Mouse (Mus musculus): ENCODE measurements at regions not wholly inside any gene's neighbourhood (a gene's known extent, or its start where the extent isn't known, plus 50 kb on each side); places are given as distances from the start of the nearest gene placed in this dataset.

DNA sequence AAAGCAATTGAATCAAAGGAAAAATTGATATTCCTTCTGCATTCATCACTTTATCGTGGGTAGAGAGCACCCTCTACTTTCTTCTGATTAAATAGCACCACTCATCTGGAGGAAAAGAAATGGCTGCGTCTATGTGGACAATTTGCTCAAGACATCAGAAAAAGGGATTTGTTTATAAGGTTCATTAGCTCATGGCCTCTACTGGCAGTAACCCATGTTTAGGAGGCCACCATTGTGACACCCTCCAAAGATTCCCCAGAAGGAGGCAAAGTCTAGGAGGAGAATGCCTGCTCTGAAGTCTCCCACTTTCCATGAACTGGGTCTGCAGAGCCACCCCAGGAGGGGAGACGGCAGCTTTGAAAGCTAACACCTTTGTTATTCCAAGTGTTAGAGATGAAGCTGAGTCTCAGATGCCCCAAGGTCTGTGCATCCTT, 147.2 kb upstream of the Plscr5 start:
- DNase-seq (ENCODE audit: low spot score in 2 of 2): peak; percentile 18 to 23

DNA sequence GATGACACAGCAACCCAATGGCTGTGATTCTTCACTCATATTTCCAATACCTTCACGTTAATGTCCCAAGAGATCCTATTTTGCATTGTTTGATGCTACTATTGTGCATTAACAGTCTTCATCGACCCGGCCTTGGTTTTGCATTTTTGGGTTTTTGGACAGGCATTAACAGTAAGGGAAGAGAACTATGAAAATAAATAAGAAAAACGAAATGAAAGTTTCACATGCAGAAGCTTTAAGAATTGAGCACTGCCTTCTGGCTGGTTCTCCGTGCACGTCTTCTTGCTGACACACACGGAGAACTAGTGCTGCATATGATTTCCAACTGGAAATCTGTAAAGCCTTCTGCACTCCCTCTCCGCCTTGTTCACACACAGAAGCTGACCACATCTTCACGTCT, 148.6 kb upstream of the Plscr5 start:
- no peak for DNase-seq (ENCODE audit: low spot score in 2 of 2)

DNA sequence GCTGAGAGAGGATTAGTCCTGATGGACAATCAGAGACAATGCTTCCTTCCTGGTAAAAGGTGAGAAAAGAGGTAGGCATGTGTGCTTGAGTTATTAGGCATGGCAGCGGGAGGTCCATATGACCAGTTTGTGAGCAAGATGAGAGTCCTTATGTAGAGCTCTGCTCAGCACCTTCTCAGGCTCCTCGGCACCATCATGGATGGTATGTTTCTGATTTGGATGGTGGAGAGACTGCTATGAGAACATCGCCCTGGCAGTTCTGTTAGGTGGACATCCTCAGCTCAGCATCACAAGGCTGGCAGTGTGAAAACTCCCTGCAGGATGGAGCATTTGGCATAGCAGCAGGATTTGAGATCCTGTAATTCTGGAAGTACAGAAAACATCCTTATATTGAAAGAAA, 176.2 kb upstream of the Plscr5 start:
- no peak for DNase-seq (ENCODE audit: low spot score in 2 of 2)

DNA sequence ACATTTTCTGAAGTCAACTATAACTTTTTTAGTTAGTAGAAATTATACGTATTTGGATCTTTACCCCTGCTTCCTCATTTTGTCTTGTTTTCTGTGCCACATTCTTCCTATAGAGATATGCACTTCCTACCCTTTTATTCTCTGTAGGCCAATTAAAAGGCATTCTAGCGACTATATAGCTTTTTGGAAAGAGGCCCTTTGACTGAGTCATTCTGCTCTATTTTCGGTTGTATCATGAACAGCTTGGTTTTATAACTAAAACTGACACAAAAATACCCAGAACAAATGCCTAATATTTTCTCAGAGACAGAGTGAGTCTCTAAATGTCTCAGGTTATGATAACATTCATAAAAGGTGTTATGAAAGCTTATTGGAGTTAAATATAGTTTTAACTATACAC, 176.8 kb upstream of the Plscr5 start:
- DNase-seq (ENCODE audit: low spot score in 2 of 2): no peak

DNA sequence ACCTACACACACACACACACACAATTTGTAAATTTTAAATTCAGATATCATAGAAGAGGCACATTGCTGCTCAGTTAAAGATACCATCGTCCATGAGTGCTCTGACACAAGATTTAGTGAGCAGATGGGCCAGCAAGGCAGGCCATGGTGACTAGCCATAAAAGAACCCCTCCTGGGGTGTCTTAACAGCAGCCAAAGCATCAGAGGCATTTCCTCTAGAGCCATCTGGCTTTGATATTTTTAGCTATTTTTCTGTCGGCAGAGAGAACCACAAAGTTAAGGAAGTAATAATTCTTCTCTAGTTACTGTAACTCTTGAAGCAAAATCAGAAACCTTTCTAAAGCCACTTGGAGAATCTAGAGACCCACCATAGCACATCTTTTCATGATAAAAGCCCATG, 204.5 kb upstream of the Plscr5 start:
- DNase-seq (ENCODE audit: low spot score in 2 of 2): no peak

DNA sequence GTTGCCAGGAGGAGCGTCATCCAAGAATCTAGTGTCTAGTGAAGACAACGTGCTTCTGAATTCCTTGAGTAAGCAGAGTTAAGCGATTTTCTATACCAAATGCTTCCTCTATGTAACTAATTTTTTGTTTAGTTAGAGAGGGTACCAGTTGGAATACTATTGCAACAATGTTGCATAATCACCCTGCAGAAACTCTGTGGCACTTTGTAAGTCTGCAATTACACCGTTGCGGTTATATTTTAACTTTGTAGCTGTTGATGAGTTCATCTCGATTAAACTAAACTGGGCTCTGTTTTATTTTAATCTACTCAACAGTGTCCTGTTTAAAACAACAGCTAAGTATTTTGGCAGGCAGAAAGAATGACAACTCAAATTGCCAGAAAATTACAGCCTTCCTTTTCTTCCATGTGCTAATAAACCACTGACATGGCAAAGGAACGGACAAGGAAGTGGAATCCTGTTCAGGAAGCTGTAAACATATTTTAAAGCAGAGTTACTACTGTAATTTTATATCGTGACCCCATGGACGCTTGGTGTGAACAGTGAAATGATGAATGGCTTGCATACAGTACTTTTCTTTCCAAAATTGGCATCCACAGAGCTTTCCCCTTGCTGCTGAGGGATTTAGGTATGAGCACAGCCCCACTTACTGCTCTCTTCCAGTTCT, 210.6 kb upstream of the Plscr5 start:
- DNase-seq (ENCODE audit: low spot score in 2 of 2): no peak

DNA sequence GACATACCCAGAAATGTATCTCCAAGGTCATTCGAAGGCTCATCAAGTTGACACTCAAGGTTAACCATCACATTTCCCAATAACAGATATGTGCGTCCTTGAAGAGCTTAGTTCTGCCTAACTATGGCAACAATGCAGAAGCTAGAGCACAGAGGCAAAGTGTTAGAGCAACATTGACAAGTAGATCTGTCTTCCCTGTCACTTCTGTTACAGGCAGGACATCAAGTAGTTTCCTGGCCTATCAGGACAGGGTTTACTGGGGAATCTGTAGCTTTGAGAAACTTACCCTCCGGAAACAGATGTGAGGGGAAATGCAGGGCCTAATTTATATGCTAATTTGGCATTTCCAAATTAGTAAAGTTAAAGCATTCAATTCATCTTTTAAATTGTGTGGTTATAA, 211.2 kb upstream of the Plscr5 start:
- DNase-seq (ENCODE audit: low spot score in 2 of 2): no peak

DNA sequence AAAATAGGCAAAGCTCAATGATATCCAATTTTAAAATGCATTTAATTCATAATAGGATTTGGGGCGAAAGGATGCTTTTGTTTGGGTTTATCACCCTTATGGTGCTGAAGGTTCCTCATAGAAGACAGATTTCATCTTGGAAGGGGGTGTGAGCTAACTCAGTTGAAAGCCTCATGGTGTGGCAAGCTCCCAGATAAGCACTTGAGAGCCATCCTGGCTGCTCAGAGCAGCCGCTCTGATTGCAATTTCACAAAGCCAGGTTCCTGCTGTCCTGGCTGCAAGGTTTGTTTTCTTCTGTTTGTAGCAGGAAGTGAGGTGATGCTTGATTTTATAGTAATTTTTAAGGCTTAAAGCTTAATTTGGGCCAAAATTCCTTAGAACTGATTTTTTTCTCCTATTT, 228.7 kb upstream of the Plscr5 start:
- no peak for DNase-seq (ENCODE audit: low spot score in 2 of 2)

DNA sequence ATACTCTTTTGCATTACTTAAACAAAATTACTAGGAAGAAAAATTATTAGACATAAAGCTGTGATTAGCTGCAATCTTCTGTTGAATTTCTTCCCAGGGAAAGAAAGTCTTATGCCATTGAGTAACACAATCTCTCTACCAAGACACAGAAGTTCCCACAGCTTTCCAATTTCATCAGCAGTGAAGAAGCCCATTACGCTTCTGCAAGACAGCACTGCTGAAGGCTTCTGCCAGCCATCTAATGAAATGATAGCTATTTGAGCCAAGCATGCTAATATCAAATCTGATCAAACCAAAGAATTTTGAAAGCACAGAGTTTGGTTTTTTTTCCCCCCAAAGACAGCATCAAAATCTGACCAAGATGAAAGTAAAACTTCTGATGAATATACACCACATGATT, 230.0 kb upstream of the Plscr5 start:
- DNase-seq (ENCODE audit: low spot score in 2 of 2): no peak

DNA sequence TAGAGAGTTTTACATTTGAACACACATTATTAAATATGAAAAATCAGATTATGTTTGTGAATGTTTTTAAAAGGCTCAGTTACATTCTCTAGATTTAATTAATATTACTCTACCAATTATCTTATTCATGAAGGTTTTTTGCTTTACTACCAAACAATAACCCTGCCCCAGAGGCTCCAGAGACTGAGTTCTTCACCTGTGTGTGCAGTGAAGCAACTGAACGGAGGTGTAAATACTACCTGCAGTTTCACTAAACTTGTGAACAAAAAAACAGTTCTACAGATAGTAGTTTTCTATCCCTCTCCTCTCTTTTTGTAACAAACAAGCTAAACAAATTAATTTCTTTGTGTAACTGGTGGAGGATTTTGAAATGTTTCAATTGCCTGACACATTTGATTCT, 231.1 kb upstream of the Plscr5 start:
- DNase-seq (ENCODE audit: low spot score in 2 of 2): no peak

DNA sequence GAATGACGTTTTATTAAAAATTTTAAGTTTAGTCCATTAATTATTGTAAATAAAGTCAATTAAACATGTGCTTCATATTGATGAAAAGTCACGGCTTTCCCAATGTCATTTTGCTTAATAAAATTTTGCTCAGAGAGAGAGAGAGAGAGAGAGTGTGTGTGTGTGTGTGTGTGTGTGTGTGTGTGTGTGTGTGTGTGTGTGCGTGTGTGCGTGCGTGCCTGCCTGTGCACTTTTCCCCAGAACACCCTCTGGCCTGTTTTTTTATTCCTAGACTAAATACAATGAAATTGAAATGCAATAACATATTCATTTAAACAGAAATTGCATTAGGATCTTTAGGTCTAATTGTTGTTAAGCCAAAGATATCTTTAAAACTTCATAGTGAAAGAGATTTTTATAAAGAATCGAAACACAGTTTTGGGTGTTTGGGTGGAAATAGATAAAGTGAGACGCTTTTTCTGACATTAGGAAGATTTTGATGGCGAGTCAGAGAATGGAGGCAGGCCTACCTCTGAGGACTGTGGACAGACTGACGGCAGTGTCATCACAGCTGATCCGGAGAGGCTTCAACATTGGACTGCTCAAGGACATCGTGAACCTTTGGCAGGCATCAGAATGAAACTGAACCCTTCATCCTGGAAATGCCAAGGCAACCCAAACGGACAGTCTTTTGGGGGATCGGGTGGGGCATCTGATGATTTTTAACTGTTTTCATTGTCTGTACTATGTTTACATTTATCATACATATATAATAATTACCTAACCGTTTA, 232.0 kb upstream of the Plscr5 start:
- no peak for DNase-seq (ENCODE audit: low spot score in 2 of 2)

DNA sequence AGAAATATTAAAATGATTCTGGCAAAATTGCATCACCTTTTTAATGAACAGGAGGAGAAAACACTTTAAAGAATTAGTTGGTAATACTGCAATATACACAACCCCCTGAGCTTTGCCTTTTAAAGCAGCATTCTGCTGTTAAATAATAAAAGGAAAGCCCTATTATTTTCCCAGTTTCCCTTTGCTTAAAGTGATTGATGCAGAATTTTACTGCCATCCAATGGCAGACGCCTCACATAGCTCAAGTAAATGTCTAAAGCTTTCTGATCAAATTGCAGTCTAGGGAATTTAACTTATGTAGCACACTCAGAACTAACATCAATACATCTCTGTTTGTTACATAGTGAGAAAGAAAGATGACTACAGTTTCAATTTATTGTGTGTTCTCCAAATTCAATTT, 233.1 kb upstream of the Plscr5 start:
- no peak for DNase-seq (ENCODE audit: low spot score in 2 of 2)

DNA sequence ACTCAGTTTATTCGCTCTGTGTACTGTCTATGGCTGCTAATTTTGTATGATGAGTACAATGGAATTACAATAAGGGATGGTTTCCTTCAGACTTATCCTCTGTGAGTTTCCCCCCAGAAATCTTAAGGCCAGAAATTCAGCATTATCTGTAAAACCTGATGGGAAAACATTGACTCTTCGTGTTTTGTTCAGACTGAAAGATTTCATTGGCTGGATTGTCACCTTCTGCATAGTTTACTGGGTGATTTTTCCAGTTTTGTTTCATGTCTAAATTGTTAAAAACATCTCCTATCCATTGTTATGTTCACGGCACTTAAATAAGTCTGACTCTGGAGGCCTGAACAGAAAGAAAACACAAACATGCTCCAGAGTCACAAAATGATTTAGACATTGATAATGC, 233.7 kb upstream of the Plscr5 start:
- DNase-seq (ENCODE audit: low spot score in 2 of 2): no peak

DNA sequence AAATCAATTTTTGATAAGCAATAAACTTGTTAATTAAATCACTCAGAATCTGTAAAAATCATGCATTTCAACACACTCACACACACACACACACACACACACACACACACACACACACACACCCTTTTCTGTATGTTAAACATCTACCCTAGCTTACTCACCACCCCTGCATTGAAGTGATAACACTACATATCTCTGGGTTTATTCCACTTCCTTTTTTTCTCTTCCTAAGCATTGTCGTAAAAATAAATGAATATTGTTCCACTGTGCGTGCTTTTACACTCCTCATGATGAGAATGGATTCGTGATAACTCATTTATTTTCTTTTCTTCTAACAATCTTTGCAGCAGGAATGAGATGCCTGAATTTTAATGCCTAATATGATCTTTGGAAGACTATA, 234.3 kb upstream of the Plscr5 start:
- no peak for DNase-seq (ENCODE audit: low spot score in 2 of 2)

DNA sequence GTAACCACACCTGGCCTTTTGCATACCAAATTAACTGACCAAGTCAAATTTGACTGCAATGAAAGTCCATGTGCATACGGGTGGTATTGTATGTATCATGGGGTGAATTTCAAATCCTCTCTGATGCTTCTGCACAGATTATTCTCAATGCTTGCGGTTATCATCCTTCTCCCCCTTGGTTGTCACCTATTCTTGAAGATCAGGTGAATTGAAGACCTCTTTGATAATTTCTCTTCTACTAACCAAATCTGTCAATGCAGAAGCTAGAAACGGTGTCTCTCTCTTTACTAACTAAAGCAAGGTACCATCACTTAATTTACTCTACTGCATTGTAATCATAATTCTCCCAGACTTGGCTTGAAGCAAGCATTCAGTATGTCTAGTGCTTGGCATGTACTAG, 235.7 kb upstream of the Plscr5 start:
- DNase-seq (ENCODE audit: low spot score in 2 of 2): no peak

DNA sequence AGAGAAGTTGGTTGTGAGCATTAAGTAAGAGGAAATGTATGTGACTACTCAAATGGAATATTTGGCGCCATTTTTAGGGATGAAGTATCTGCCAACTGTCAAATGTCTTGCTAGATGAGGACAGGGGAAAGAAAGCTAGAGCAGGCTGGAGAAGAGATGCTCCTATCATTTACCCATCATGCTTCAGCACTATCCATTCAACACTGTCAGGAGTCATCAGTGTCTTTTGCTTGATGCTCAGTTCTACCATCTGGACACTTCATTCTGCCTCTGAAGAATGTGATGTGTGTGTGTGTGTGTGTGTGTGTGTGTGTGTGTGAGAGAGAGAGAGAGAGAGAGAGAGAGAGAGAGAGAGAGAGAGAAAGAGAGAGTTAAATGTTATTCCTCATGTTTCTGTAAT, 244.0 kb upstream of the Plscr5 start:
- DNase-seq (ENCODE audit: low spot score in 2 of 2): no peak

DNA sequence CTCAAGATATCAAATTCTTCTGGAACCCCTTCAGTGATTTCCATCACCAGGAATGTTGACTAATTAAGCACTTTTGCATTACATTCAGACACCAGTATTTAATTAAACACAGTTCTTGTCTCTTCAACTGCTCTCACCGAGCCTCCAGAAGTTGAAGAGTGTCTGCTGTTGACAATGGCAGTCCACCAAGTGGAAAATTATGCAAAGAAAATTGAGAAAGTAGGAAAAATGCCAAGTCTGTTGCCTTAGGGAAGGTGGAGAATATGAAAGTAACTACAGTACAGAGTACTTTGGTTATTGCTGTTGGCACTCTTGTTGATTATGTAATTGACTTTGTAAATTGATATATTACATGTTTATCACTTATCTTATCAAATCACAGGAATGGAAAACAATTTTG, 250.7 kb upstream of the Plscr5 start:
- no peak for DNase-seq (ENCODE audit: low spot score in 2 of 2)

DNA sequence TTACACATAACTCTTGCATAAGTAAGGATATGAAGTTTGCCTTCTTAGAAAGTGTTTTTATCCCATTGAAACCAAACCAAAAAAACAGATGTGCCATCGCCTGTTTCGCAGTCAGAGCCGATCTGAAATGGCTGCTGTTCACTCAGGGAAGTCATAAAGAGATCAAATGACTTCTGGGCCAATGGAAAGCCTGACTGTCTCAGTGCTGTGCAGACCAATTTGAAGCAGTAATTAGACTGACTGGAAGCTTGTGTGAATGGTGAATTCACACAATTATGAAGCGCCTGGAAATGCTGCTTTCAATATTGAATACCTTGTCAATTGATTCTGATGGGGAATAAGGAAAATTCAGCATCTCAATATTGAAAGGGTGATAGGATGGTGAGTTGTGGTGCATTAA, 254.0 kb upstream of the Plscr5 start:
- DNase-seq (ENCODE audit: low spot score in 2 of 2): no peak

DNA sequence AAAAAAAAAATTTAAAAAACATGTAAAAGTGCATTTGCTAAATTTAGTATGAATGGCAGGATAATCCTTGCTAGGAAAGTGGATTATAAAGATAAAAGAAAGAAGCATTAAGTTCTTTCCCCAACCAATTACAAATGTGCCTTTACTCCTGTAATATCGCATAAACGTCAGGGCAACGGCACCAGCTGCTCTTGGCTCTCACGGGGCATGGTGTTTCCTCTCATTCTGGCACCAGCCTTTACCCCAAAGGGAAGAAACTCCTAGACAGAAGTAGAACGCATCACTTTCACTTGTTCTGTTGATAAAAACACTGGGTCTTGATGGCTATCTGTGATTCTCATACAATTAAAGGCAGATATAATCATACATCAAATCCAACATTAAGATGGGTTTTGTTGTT, 288.7 kb upstream of the Plscr5 start:
- DNase-seq (ENCODE audit: low spot score in 2 of 2): no peak

DNA sequence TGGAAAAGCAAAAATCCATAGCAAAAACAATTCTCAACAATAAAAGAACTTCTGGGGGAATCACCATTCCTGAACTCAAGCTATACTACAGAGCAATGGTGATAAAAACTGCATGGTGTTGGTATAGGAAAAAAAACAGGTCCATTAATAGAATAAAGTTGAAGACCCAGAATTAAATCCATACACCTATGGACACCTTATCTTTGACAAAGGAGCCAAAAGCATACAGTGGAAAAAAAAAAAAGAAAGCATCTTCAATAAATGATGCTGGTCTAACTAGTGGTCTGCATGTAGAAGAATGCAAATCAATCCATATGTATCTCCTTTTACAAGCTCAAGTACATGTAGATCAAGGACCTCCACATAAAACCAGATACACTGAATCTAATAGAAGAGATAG, 291.8 kb upstream of the Plscr5 start:
- DNase-seq (ENCODE audit: low spot score in 2 of 2): no peak

DNA sequence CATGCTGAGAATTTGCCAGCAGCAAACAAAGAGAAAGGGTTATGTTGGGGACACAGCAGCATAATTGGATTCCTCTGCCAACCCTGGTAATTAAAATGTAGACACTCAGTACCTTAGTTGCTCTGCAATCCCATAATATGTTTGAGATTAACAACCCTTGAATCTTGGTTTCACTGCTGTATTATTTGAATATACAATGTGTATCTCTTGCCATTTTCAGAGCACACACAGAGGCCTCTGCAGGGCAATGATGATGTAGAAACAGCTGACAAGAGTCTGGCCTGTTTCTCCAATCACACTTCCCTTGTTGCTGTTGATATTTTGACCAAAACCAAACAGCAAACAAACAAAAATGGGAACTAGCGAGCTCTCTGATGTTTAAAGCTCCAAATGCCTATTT, 315.9 kb upstream of the Plscr5 start:
- DNase-seq (ENCODE audit: low spot score in 2 of 2): no peak

DNA sequence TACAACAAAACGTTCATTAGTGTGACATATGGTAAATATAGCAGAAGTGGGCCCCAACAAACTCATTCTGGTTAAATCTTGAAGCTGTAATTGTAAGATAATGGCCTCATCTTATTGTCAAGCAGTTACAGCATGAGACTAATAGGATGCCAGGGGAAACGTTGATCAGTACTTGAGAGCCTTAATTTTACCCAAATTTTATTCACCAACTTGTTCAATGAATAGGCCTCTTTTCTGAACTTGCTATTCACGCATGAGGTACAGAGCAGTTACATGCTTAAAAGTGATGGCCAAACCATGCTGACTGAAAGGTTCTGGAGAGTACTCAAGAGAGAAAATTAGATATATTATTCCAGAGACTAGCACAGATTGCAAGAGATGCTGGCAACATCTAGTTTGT, 361.2 kb upstream of the Plscr5 start:
- no peak for DNase-seq (ENCODE audit: low spot score in 2 of 2)

DNA sequence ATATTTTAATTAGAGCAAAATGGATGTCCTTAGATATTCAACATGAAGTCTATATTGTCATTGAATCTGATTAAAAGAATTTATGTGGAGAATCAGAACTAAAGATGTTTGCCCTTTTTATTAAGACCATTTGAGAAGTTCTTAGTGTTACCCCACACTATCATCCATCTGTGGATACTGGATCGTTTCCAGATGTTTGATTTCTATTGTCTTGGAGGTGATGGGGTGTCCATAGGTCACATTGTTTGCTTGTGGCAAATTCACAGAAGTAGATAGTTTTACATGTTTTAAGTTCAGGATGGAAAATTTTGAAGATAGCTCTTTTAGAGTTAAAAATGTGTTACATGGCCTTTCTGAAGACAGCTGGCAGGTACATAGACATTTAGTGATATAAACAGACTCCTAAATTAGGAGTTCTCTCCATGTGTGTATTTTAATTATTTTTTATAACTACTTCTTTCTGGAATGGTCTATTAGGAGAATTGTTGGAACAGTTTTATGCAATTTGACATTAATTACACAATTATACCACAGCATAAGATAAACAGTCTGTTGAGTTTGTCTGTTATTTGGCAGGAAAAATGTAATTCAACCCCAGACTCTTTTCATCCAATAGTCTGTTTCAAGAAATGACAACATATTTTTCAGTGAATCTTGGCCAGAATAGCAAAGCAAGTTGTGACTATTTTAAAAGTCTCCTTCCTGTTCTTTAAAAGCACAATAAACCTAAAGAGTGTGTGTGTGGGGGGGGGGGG, 368.8 kb upstream of the Plscr5 start:
- no peak for DNase-seq (ENCODE audit: low spot score in 2 of 2)

All from right cerebral cortex, postnatal 10 days (tissue).